Mouse (Mus musculus) stomach, postnatal 0 days (tissue): ENCODE results near the gene Bmp15. TPM values are rescaled to one million over a fixed set of nuclear protein-coding genes. Genes with fewer than 3 reads are reported as not detected.

Experiments
- ATAC-seq: fragments of 200-750 bp; cut with Nextera tagmentation; 2 replicates; pipeline ENCODE4 v1.8.0; 2017; ENCODE audit not compliant: low FRiP score, low TSS enrichment
- DNase-seq: peaks from one replicate; pipeline ENCODE4 v3.0.0-alpha.2; 2016; ENCODE audit warnings: low spot score
- H3K27ac ChIP-seq: fragments of 300-500 bp; sonication (generic); replicated peaks from 2 replicates; pipeline ENCODE4 v1.5.1; 2014; ENCODE audit warnings: mild to moderate bottlenecking, control low read depth
- H3K27me3 ChIP-seq: fragments of 300-500 bp; sonication (generic); 2 replicates; pipeline ENCODE4 v1.6.1; 2014; ENCODE audit warnings: low read length; ENCODE audit not compliant: control insufficient read depth, insufficient read depth
- H3K36me3 ChIP-seq: fragments of 300-500 bp; sonication (generic); 2 replicates; pipeline ENCODE4 v1.6.1; 2014; ENCODE audit warnings: low read length, mixed read lengths; ENCODE audit not compliant: control insufficient read depth, insufficient read depth
- H3K4me1 ChIP-seq: fragments of 300-500 bp; sonication (generic); replicated peaks from 2 replicates; pipeline ENCODE4 v1.6.1; 2014; ENCODE audit warnings: antibody characterized with exemption; ENCODE audit not compliant: control insufficient read depth, insufficient read depth
- H3K4me2 ChIP-seq: fragments of 300-500 bp; sonication (generic); replicated peaks from 2 replicates; pipeline ENCODE4 v1.6.1; 2014; ENCODE audit warnings: low read depth, mild to moderate bottlenecking, control low read depth, moderate library complexity
- H3K4me3 ChIP-seq: fragments of 300-500 bp; sonication (generic); 2 replicates; pipeline ENCODE4 v1.5.1; 2014; ENCODE audit warnings: low read depth, low read length, control low read depth
- H3K9ac ChIP-seq: fragments of 300-500 bp; sonication (generic); 2 replicates; pipeline ENCODE4 v1.6.1; 2014; ENCODE audit warnings: mild to moderate bottlenecking, low read length, control low read depth, mixed read lengths
- H3K9me3 ChIP-seq: fragments of 300-500 bp; sonication (generic); 2 replicates; pipeline ENCODE4 v1.6.1; 2016; ENCODE audit warnings: low read length; ENCODE audit not compliant: control insufficient read depth
- CTCF ChIP-seq: IDR thresholded peaks from 2 replicates; pipeline ENCODE4 v1.5.1; 2016; ENCODE audit warnings: antibody characterized with exemption, low read depth, mild to moderate bottlenecking, moderate library complexity
- EP300 ChIP-seq: optimal IDR thresholded peaks from 2 replicates; pipeline ENCODE3; 2016; ENCODE audit warnings: antibody characterized with exemption
- WGBS: fragments of 180-500 bp; shearing (Covaris S2); extraction: QIAGEN DNeasy Blood & Tissue Kit; methylation state at CpG from one replicate; pipeline ENCODE4 v1.1.7; 2014; 5-methylcytosine and 5-hydroxymethylcytosine counted together
- polyA plus RNA-seq: library from polyadenylated mRNA; unstranded; fragments of >200 nt; fragmentation: Nextera tagmentation; extraction: Ambion mirVana; gene quantifications from 2 replicates; pipeline ENCODE4 v1.2.1, GENCODE M21; 2015

Gene Bmp15
- polyA plus RNA-seq, 1 experiment from 2014 or later: 0.04 TPM

DNA sequence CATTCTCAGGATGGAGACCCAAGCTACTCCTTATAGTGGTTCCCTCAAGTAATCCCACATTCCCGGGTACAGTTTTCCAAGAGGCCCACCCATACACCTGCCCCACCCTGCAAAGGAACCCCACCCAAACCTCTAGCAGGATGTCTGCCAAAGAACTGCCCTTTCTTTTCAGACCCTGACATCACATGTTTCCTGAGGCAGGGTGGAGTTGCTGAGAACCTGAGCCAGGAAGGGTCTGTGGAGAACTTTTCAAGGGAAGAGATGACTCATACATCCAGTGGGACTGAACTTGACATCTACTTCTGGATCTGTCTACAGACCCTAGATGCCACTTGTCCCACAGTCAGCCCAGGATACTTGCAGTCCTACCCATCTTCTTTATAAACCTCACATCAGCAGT is 2.8 kb downstream of the Bmp15 start:
- Histone ChIP-seq H3K9me3 (no peaks in the 10 kb centered on the region), H3K27ac (no peak overlapping the region), H3K36me3 (no peaks in the 10 kb centered on the region), H3K27me3 (no peaks in the 10 kb centered on the region), H3K9ac (no peak overlapping the region), H3K4me1 (no peaks in the 10 kb centered on the region), H3K4me2 (no peak overlapping the region), H3K4me3 (no peak overlapping the region)
- no peak for TF ChIP-seq EP300
- no peak for TF ChIP-seq CTCF
- DNase-seq (no peak), ATAC-seq (no peak)
- 61% methylated on average over 1 of the region's 1 CpGs for WGBS

Other genes starting within 250 kb of the Bmp15 start
- gene AU022751, start 237.3 kb downstream of the Bmp15 start, polyA plus RNA-seq: not detected in 2 replicates
- gene Nudt10, start 147.7 kb downstream of the Bmp15 start, polyA plus RNA-seq: 2.1 and 2.6 TPM in 2 replicates
- gene Shroom4, start 79.1 kb upstream of the Bmp15 start, polyA plus RNA-seq: 0.59 and 0.76 TPM in 2 replicates